Mouse (Mus musculus) ES-E14 (cell line): ENCODE data around the gene Thada.

Experiments used
- HCFC1 ChIP-seq: IDR thresholded peaks from 2 replicates; pipeline ENCODE4 v1.6.1; 2012; ENCODE audit warnings: low read length, inconsistent platforms, borderline replicate concordance; ENCODE audit not compliant: insufficient read depth
- MAFK ChIP-seq: IDR thresholded peaks from 2 replicates; pipeline ENCODE4 v1.6.1; 2014; ENCODE audit warnings: mild to moderate bottlenecking, low read depth, low read length, inconsistent platforms; ENCODE audit not compliant: insufficient read depth
- ZC3H11A ChIP-seq: IDR thresholded peaks from 2 replicates; pipeline ENCODE4 v1.6.1; 2012; ENCODE audit warnings: low read depth, mild to moderate bottlenecking, inconsistent platforms, low read length, borderline replicate concordance

DNA sequence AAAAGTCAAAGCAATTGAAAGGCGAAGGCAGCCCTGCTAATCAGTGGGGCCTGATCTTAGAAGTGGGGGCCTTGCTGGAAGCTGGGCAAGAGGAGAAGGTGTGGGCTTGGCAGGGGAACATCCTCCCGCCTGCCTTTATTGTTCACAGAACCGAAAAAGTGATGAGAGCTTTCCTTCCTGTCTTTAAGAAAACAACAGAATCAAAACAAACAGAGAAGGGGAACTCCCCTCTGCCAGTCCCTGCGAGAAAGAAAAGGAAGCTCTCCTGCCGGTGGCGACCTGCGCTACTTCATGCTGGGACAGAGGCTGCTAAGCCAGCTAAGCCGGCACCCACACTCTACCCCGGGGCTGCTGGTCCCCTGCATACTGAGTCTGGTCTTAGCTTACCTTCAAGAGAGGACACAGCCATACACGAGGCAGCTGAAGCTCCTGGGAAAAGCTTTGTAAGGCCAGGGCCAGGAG is 320.1 kb downstream of the Thada start:
- TF ChIP-seq ZC3H11A (no peak), MAFK (no peak), HCFC1 (no peak)
